Mouse (Mus musculus) myocyte (in vitro differentiated cells): ENCODE measurements around the gene Slc25a4.

Experiments
- E2F4 ChIP-seq: IDR thresholded peaks from one replicate; pipeline ENCODE4 v1.6.1; 2011; ENCODE audit warnings: mild to moderate bottlenecking, control low read depth, moderate library complexity; ENCODE audit not compliant: insufficient read depth
- MYOG ChIP-seq, 3 experiments: IDR thresholded peaks; one replicate each; pipeline ENCODE4 v1.6.1; 2011; ENCODE audit warnings: control low read depth in 2 of 3, low read depth in 2 of 3, mild to moderate bottlenecking in 2 of 3; ENCODE audit not compliant: insufficient read length in 2 of 3, control insufficient read depth in 1 of 3, insufficient read depth in 1 of 3
- POLR2A ChIP-seq: IDR thresholded peaks from one replicate; pipeline ENCODE4 v1.6.1; 2011; ENCODE audit warnings: low read depth, mild to moderate bottlenecking, control low read depth, moderate library complexity; ENCODE audit not compliant: insufficient read length

GRCm38 (mm10) chr8:46242946-46243345, 31.9 kb upstream of the Slc25a4 start:
- TF ChIP-seq E2F4, result no peak
- TF ChIP-seq POLR2A, result no peak
- TF ChIP-seq MYOG (IDR thresholded peaks at IDR 0.05; ENCODE audit: control insufficient read depth in 1 of 3, insufficient read depth in 1 of 3, insufficient read length in 2 of 3, low read depth in 2 of 3), result peak in 1 of 3 experiments; percentile 35
